Mouse (Mus musculus) olfactory bulb, adult 2 months (tissue): ENCODE data around the gene Asb10.

Experiments used
- CTCF ChIP-seq: fragments of 200-500 bp; IDR thresholded peaks from 2 replicates; pipeline ENCODE4 v1.5.1; 2012; ENCODE audit warnings: low read depth, mild to moderate bottlenecking, low read length, moderate library complexity; ENCODE audit not compliant: insufficient read depth
- POLR2A ChIP-seq: fragments of 200-500 bp; IDR thresholded peaks from 2 replicates; pipeline ENCODE4 v1.6.1; 2012; ENCODE audit warnings: mild to moderate bottlenecking, low read depth, low read length, moderate library complexity; ENCODE audit not compliant: insufficient read depth

DNA sequence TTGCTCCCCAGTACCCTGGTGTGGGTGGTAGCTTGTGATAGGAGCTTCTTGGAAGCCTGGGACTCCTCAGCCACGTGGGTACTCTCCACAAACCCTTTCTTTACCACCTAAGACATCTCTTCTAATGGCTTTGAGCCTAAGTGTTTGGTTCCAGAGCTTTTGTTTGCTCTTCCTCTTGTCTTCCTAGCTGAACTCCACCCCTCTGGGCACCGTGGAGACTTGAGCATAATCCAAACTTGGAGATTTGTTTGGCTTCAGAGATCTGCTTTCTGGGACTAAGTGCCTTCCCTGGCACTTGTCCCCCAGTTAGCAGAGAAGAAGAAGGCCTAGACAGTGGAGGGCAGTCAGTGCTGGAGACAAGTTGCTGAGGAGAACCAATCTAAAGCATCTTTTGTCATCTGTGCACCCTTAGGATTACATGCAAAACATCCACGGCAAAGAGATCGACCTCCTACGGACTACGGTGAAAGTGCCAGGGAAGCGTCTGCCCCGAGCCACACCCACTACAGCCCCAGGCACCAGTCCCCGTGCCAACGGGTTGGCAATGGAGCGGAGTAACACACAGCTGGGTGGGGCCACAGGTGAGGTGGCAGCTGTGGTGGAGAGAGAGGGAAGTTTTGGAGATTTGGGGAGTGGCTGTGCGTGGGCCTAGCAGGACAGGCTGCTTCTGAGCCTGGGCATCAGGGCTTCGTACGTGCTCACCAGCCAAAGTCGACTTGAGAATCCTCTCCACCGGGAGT, 48.1 kb downstream of the Asb10 start:
- TF ChIP-seq CTCF (no peak), POLR2A (no peak)
